Mouse (Mus musculus) ES-Bruce4 (cell line): ENCODE measurements at regions not wholly inside any gene's neighbourhood (a gene's known extent, or its start where the extent isn't known, plus 50 kb on each side); places are given as distances from the start of the nearest gene placed in this dataset.
"Not testable (repeated sequence)": the region's sequence is repeated elsewhere in the genome, so short reads cannot be mapped to it uniquely, and the experiment has no call there.

ENCODE experiments used
- H3K27ac ChIP-seq: 2 replicates; pipeline ENCODE4 v1.5.1; 2012; ENCODE audit warnings: low read length, inconsistent platforms; ENCODE audit not compliant: insufficient read depth
- H3K27me3 ChIP-seq: 2 replicates; pipeline ENCODE4 v1.6.1; 2012; ENCODE audit warnings: mild to moderate bottlenecking, low read length, inconsistent platforms; ENCODE audit not compliant: control insufficient read depth, poor library complexity, insufficient read depth, severe bottlenecking
- H3K36me3 ChIP-seq: 2 replicates; pipeline ENCODE4 v1.6.1; 2012; ENCODE audit warnings: inconsistent platforms, mild to moderate bottlenecking, low read length, moderate library complexity; ENCODE audit not compliant: control insufficient read depth, poor library complexity, insufficient read depth, severe bottlenecking
- H3K4me1 ChIP-seq: one replicate; pipeline ENCODE4 v1.8.1; 2011; ENCODE audit warnings: low read length; ENCODE audit not compliant: control insufficient read depth, insufficient read depth
- H3K4me3 ChIP-seq: 2 replicates; pipeline ENCODE4 v1.5.1; 2011; ENCODE audit warnings: low read depth, mild to moderate bottlenecking, low read length
- H3K9ac ChIP-seq: 2 replicates; pipeline ENCODE4 v1.6.1; 2012; ENCODE audit warnings: low read depth, mild to moderate bottlenecking, inconsistent platforms; ENCODE audit not compliant: poor library complexity, severe bottlenecking
- H3K9me3 ChIP-seq: replicated peaks from 2 replicates; pipeline ENCODE4 v1.6.1; 2012; ENCODE audit warnings: mild to moderate bottlenecking, low read length, inconsistent platforms; ENCODE audit not compliant: control insufficient read depth, poor library complexity, insufficient read depth, severe bottlenecking
- CTCF ChIP-seq: IDR thresholded peaks from one replicate; pipeline ENCODE4 v1.8.1; 2011; ENCODE audit warnings: low read depth, low read length
- EP300 ChIP-seq: IDR thresholded peaks from 2 replicates; pipeline ENCODE4 v1.6.1; 2011; ENCODE audit warnings: low read depth, low read length; ENCODE audit not compliant: insufficient read depth
- POLR2A ChIP-seq: IDR thresholded peaks from one replicate; pipeline ENCODE4 v1.8.1; 2011; ENCODE audit warnings: low read length; ENCODE audit not compliant: insufficient read depth

DNA sequence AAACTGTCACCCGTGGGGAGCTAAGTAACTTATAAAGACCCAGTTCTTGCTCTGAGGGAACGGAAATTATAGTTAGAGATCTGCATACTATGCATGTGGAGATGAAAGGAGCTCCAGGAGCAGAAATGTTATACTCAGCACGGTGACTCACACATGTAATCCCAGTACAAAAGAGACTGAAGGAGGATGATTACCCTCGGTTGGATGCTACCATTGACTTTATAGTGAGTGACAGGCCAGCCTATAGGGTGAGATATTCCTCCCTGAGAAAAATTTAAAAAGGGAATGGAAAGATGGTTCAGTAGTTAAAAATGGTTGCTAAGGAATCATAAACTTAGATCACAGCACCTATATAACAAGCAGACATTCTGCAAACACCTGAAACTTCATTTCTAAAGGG is 287.1 kb upstream of the 4933412E24Rik start:
- no peaks in the 10 kb centered on the region for H3K27me3 ChIP-seq
- no peak overlapping the region for H3K4me3 ChIP-seq
- no peaks in the 10 kb centered on the region for H3K4me1 ChIP-seq
- H3K36me3 ChIP-seq: no peaks in the 10 kb centered on the region
- H3K9me3 ChIP-seq: no peaks in the 10 kb centered on the region
- H3K27ac ChIP-seq: no peak overlapping the region
- no peak overlapping the region for H3K9ac ChIP-seq
- TF ChIP-seq EP300: no peak

DNA sequence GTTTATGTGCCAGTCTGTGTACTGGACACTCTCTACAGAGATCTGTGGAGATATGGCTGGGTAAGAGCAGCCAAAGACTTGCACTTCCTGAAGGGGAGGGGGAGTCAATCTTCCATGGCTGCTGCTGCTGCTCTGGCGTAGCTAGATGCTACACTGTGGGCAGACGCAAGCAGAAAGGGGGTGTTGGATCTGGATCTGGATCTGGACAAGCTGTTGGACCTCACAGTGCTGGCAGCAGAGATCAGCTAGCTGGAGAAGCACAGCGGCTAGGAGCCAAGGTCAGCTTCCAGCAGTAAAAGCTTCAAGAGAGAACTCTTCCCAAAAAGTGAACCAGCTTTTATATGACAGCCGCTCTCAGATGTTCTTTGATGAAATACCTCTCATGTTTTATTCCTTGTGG is 285.5 kb upstream of the 4933412E24Rik start:
- no peak overlapping the region for H3K27ac ChIP-seq
- TF ChIP-seq EP300: no peak
- no peaks in the 10 kb centered on the region for H3K36me3 ChIP-seq
- no peaks in the 10 kb centered on the region for H3K4me1 ChIP-seq
- no peak overlapping the region for H3K9ac ChIP-seq
- no peak overlapping the region for H3K4me3 ChIP-seq
- H3K9me3 ChIP-seq: no peaks in the 10 kb centered on the region
- H3K27me3 ChIP-seq: no peaks in the 10 kb centered on the region

DNA sequence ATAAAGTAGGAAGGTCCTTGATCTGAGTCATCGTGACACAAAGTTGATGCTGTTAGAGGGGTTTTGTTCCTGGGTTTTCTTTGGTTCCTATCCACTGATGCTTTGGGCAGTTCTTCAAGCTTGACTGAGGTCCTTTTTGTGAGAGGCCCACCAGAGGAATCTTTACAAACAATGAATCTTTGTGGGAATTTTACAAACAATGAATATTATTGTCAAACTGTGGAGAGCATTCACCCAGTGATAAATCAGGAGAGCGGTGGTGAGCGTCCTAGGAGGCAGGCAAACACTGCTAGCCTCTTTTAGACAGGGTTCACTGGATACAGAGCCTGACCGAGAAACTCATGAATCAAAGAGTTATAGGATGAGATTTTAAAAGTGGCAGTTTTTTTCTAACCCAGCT is 268.9 kb upstream of the 4933412E24Rik start:
- H3K4me1 ChIP-seq: no peaks in the 10 kb centered on the region
- H3K27ac ChIP-seq: no peak overlapping the region
- no peaks in the 10 kb centered on the region for H3K9me3 ChIP-seq
- no peaks in the 10 kb centered on the region for H3K27me3 ChIP-seq
- H3K4me3 ChIP-seq: no peak overlapping the region
- H3K36me3 ChIP-seq: no peaks in the 10 kb centered on the region
- no peak overlapping the region for H3K9ac ChIP-seq
- TF ChIP-seq CTCF: no peak
- TF ChIP-seq EP300: no peak
- no peak for TF ChIP-seq POLR2A

DNA sequence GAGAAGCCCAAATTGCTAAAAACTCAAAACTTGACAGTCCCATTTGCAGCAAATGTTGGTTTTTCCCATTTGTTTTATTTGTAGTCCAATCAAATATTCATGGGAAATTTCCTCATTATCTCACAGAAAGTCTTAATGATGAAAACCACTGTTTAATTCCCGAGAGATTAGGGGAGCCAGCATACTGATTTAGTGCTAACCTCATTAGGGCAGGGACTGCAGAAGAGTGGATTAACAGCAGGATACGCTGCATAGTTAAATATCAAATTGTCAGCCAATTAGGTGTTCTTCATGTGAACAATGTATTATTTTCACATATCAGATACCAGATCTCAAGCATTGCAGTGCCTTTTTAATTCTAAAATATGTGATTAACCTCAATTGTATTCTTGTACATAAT is 264.0 kb upstream of the 4933412E24Rik start:
- H3K9ac ChIP-seq: no peak overlapping the region
- H3K9me3 ChIP-seq: no peaks in the 10 kb centered on the region
- no peaks in the 10 kb centered on the region for H3K4me1 ChIP-seq
- H3K36me3 ChIP-seq: no peaks in the 10 kb centered on the region
- no peak for TF ChIP-seq EP300
- TF ChIP-seq CTCF: no peak
- TF ChIP-seq POLR2A: no peak
- H3K27me3 ChIP-seq: no peaks in the 10 kb centered on the region
- no peak overlapping the region for H3K27ac ChIP-seq
- H3K4me3 ChIP-seq: no peak overlapping the region

DNA sequence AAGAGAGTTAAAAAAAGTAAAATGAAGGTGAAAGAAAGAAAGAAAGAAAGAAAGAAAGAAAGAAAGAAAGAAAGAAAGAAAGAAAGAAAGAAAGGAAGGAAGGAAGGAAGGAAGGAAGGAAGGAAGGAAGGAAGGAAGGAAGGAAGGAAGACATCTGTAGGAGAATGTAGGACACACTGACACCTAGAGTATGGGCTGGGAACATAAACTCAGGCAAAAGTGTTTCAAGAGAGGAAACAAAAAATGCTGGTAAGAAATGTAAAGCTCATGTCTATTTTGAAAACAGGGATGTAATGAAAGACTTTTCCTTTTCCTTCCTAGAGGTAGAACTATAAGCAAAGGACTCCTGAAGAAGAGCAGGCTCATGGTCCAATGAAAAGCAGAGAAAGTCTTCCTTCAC is 237.2 kb upstream of the 4933412E24Rik start:
- not testable (repeated sequence) for H3K27ac ChIP-seq, H3K4me3 ChIP-seq, H3K4me1 ChIP-seq, H3K9me3 ChIP-seq, H3K9ac ChIP-seq, H3K36me3 ChIP-seq, H3K27me3 ChIP-seq

DNA sequence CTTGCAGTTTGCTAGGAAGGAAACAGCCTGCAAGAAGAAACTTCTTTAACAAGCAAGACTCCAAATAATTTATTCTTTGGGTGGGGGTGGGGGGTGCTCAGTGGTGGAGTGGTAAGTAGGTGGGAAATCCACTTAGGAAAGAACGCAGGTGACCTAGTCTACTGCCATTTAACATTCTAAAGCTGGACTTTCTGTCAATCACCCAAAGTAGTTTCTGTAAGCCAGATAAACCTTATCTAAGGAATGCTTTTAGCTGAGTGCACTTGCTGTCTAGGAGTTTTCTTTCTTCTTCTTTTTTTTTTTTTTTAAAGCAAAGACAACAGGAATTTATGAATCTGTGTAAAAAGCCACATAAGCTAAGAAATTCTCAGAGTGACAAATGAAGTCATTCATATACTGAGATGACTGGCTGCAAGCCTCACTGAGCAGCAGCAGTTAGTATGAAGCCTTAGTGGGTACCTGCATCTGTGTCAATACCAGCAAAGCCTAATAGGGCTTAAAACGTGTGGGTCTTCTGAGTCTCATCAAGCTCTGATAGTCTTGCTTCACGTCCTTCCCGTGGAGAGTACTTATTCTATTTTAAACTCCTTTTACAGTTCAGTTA is 210.0 kb upstream of the 4933412E24Rik start:
- TF ChIP-seq EP300: no peak
- no peak for TF ChIP-seq CTCF
- no peak for TF ChIP-seq POLR2A
- H3K4me1 ChIP-seq: no peaks in the 10 kb centered on the region
- no peak overlapping the region for H3K4me3 ChIP-seq
- no peaks in the 10 kb centered on the region for H3K27me3 ChIP-seq
- H3K9me3 ChIP-seq: no peaks in the 10 kb centered on the region
- H3K27ac ChIP-seq: no peak overlapping the region
- H3K9ac ChIP-seq: no peak overlapping the region
- no peaks in the 10 kb centered on the region for H3K36me3 ChIP-seq

DNA sequence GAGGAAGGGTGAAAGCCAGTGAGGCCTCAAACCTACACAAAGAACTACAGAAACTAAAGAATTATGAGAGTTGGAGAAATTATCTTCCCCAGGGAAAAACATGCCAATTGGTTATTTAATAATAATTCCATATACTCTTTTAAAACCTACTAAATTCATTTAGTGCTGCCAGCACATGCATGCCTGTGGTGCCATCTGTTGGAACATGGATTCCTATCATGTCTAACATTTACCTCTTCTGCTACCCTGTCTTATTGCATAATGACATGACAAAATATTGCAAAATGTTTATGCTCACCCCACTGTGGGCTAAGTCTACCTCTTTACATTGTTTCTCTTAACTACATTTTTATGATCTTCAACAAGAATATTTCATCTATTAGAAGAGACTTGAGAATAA is 178.7 kb upstream of the 4933412E24Rik start:
- no peaks in the 10 kb centered on the region for H3K4me1 ChIP-seq
- H3K4me3 ChIP-seq: no peak overlapping the region
- H3K9ac ChIP-seq: no peak overlapping the region
- H3K27ac ChIP-seq: no peak overlapping the region
- no peak for TF ChIP-seq CTCF
- no peak for TF ChIP-seq POLR2A
- TF ChIP-seq EP300: no peak
- H3K27me3 ChIP-seq: no peaks in the 10 kb centered on the region
- H3K36me3 ChIP-seq: no peaks in the 10 kb centered on the region
- H3K9me3 ChIP-seq: no peaks in the 10 kb centered on the region
